Mouse (Mus musculus): ENCODE measurements around the gene 1810009A15Rik. TPM values are rescaled to one million over a fixed set of nuclear protein-coding genes. Genes with fewer than 3 reads are reported as not detected.

Gene 1810009A15Rik
- 178 and 183 TPM in 2 replicates for polyA plus RNA-seq (2016; fragmentation: Nextera tagmentation; extraction: Ambion mirVana)

GRCm38 (mm10) chr19:8888511-8889385, at the start of gene 1810009A15Rik, which contains the start of gene Gm49416:
1810009A15Rik (plus strand) TSS chr19:8888853.
Gm49416 (plus strand) TSS chr19:8888926.
- under 1% methylated on average over 58 of the region's 58 CpGs for WGBS
- peaks cover 32% of the 10 kb centered on the region for H3K4me1 ChIP-seq
- H3K27me3 ChIP-seq (ENCODE audit: poor library complexity, severe bottlenecking) = no peaks in the 10 kb centered on the region
- peaks cover 22% of the 10 kb centered on the region for H3K36me3 ChIP-seq (replicated peaks)
- no peaks in the 10 kb centered on the region for H3K9me3 ChIP-seq
- peak; percentile 95 for DNase-seq (ENCODE audit: extremely low spot score, low spot score)
- peak within 1 kb of the TSS; percentile 96 for H3K27ac ChIP-seq
- H3K4me3 ChIP-seq = peak within 1 kb of the TSS; percentile 78

- Histone ChIP-seq H3K27ac (peak within 1 kb of the TSS; percentile 97), H3K4me3 (peak within 1 kb of the TSS; percentile 61), H3K27me3 (ENCODE audit: poor library complexity, severe bottlenecking) (no peaks in the 10 kb centered on the region), H3K9me3 (no peaks in the 10 kb centered on the region), H3K36me3 (replicated peaks) (peaks cover 50% of the 10 kb centered on the region), H3K4me1 (peaks cover 46% of the 10 kb centered on the region)
- 37% methylated on average over 11 of the region's 11 CpGs for WGBS
- DNase-seq (ENCODE audit: extremely low spot score, low spot score) = peak; percentile 52
These were observed 49.3 kb upstream of the 1810009A15Rik start, which contains the start of gene Gng3 for GRCm38 (mm10) chr19:8839103-8839907. Gng3 (minus strand) TSS chr19:8839194.

GRCm38 (mm10) chr19:8839908-8840791, 48.5 kb upstream of the 1810009A15Rik start:
- peak overlapping the region; percentile 97 for H3K27ac ChIP-seq
- 19% methylated on average over 29 of the region's 29 CpGs for WGBS
- H3K36me3 ChIP-seq (replicated peaks) = peaks cover 42% of the 10 kb centered on the region
- DNase-seq (ENCODE audit: extremely low spot score, low spot score) = peak; percentile 54
- H3K9me3 ChIP-seq = no peaks in the 10 kb centered on the region
- peaks cover 46% of the 10 kb centered on the region for H3K4me1 ChIP-seq
- H3K4me3 ChIP-seq = peak overlapping the region; percentile 61
- H3K27me3 ChIP-seq (ENCODE audit: poor library complexity, severe bottlenecking) = no peaks in the 10 kb centered on the region

GRCm38 (mm10) chr19:8841012-8841411, 47.6 kb upstream of the 1810009A15Rik start:
- Histone ChIP-seq H3K36me3 (replicated peaks) (peaks cover 39% of the 10 kb centered on the region), H3K4me3 (peak overlapping the region; percentile 61), H3K9me3 (no peaks in the 10 kb centered on the region), H3K4me1 (peaks cover 46% of the 10 kb centered on the region), H3K27ac (no peak overlapping the region), H3K27me3 (ENCODE audit: poor library complexity, severe bottlenecking) (no peaks in the 10 kb centered on the region)
- WGBS = 85% methylated on average over 7 of the region's 7 CpGs
- no peak for DNase-seq (ENCODE audit: extremely low spot score, low spot score)

GRCm38 (mm10) chr19:8842961-8843360, 45.7 kb upstream of the 1810009A15Rik start:
- H3K9me3 ChIP-seq = no peaks in the 10 kb centered on the region
- WGBS = 89% methylated on average over 6 of the region's 6 CpGs
- DNase-seq (ENCODE audit: extremely low spot score, low spot score) = no peak
- H3K4me1 ChIP-seq = peaks cover 34% of the 10 kb centered on the region
- no peaks in the 10 kb centered on the region for H3K27me3 ChIP-seq (ENCODE audit: poor library complexity, severe bottlenecking)
- H3K27ac ChIP-seq = no peak overlapping the region
- H3K4me3 ChIP-seq = no peak overlapping the region
- peaks cover 50% of the 10 kb centered on the region for H3K36me3 ChIP-seq (replicated peaks)

GRCm38 (mm10) chr19:8844371-8845129, 44.1 kb upstream of the 1810009A15Rik start:
- Histone ChIP-seq H3K27ac (no peak overlapping the region), H3K4me3 (no peak overlapping the region), H3K4me1 (peaks cover 21% of the 10 kb centered on the region), H3K27me3 (ENCODE audit: poor library complexity, severe bottlenecking) (no peaks in the 10 kb centered on the region), H3K36me3 (replicated peaks) (peaks cover 61% of the 10 kb centered on the region), H3K9me3 (no peaks in the 10 kb centered on the region)
- peak; percentile 66 for DNase-seq (ENCODE audit: extremely low spot score, low spot score)
- WGBS = 66% methylated on average over 5 of the region's 5 CpGs

- Histone ChIP-seq H3K9me3 (no peaks in the 10 kb centered on the region), H3K4me1 (peaks cover 10% of the 10 kb centered on the region), H3K27me3 (ENCODE audit: poor library complexity, severe bottlenecking) (no peaks in the 10 kb centered on the region), H3K4me3 (no peak overlapping the region), H3K36me3 (replicated peaks) (peaks cover 41% of the 10 kb centered on the region), H3K27ac (no peak overlapping the region)
- DNase-seq (ENCODE audit: extremely low spot score, low spot score) = no peak
- WGBS = 82% methylated on average over 5 of the region's 5 CpGs
These were observed 40.3 kb upstream of the 1810009A15Rik start for GRCm38 (mm10) chr19:8848356-8848755.

- WGBS = 34% methylated on average over 7 of the region's 7 CpGs
- Histone ChIP-seq H3K4me3 (no peak within 1 kb of the TSS), H3K4me1 (peaks cover 10% of the 10 kb centered on the region), H3K9me3 (no peaks in the 10 kb centered on the region), H3K36me3 (replicated peaks) (peaks cover 37% of the 10 kb centered on the region), H3K27ac (peak within 1 kb of the TSS; percentile 20), H3K27me3 (ENCODE audit: poor library complexity, severe bottlenecking) (no peaks in the 10 kb centered on the region)
- DNase-seq (ENCODE audit: extremely low spot score, low spot score) = no peak
These were observed 38.2 kb upstream of the 1810009A15Rik start, which contains the start of gene Lrrn4cl for GRCm38 (mm10) chr19:8850402-8850901. Lrrn4cl (plus strand) TSS chr19:8850768.

GRCm38 (mm10) chr19:8851639-8852038, 37.0 kb upstream of the 1810009A15Rik start:
- no peak overlapping the region for H3K4me3 ChIP-seq
- H3K9me3 ChIP-seq = no peaks in the 10 kb centered on the region
- no peaks in the 10 kb centered on the region for H3K27me3 ChIP-seq (ENCODE audit: poor library complexity, severe bottlenecking)
- H3K36me3 ChIP-seq (replicated peaks) = peaks cover 25% of the 10 kb centered on the region
- DNase-seq (ENCODE audit: extremely low spot score, low spot score) = no peak
- 54% methylated on average over 7 of the region's 7 CpGs for WGBS
- no peak overlapping the region for H3K27ac ChIP-seq
- peaks cover 10% of the 10 kb centered on the region for H3K4me1 ChIP-seq

- H3K9me3 ChIP-seq = no peaks in the 10 kb centered on the region
- H3K27ac ChIP-seq = no peak overlapping the region
- H3K27me3 ChIP-seq (ENCODE audit: poor library complexity, severe bottlenecking) = no peaks in the 10 kb centered on the region
- H3K36me3 ChIP-seq (replicated peaks) = peaks cover 17% of the 10 kb centered on the region
- no peak overlapping the region for H3K4me3 ChIP-seq
- peaks cover 10% of the 10 kb centered on the region for H3K4me1 ChIP-seq
- DNase-seq (ENCODE audit: extremely low spot score, low spot score) = no peak
- 65% methylated on average over 10 of the region's 10 CpGs for WGBS
These were observed 36.3 kb upstream of the 1810009A15Rik start for GRCm38 (mm10) chr19:8852236-8852928.

GRCm38 (mm10) chr19:8853117-8853516, 35.5 kb upstream of the 1810009A15Rik start:
- DNase-seq (ENCODE audit: extremely low spot score, low spot score) = no peak
- WGBS = 91% methylated on average over 3 of the region's 3 CpGs
- Histone ChIP-seq H3K27me3 (ENCODE audit: poor library complexity, severe bottlenecking) (no peaks in the 10 kb centered on the region), H3K9me3 (no peaks in the 10 kb centered on the region), H3K27ac (no peak overlapping the region), H3K4me3 (no peak overlapping the region), H3K36me3 (replicated peaks) (peaks cover 10% of the 10 kb centered on the region), H3K4me1 (peaks cover 10% of the 10 kb centered on the region)

All from forebrain, embryonic 10.5 days (tissue).